Mouse (Mus musculus): Measurements from ENCODE around the gene Mga.

Gene Mga

GRCm38 (mm10) chr2:119987441-119987840, 90.4 kb downstream of the Mga start:
- no peak for DNase-seq (ENCODE audit: low read depth, low spot score)

- no peak for DNase-seq (ENCODE audit: low read depth, low spot score)
These were observed 91.9 kb downstream of the Mga start for GRCm38 (mm10) chr2:119988952-119989351.

- DNase-seq (ENCODE audit: low read depth, low spot score): no peak
These were observed 93.9 kb downstream of the Mga start for GRCm38 (mm10) chr2:119990881-119991280.

- DNase-seq (ENCODE audit: low read depth, low spot score): no peak
These were observed 95.3 kb downstream of the Mga start for GRCm38 (mm10) chr2:119992349-119992748.

- no peak for DNase-seq (ENCODE audit: low read depth, low spot score)
These were observed 96.5 kb downstream of the Mga start for GRCm38 (mm10) chr2:119993515-119993914.

GRCm38 (mm10) chr2:119994839-119995238, 97.8 kb downstream of the Mga start:
- DNase-seq (ENCODE audit: low read depth, low spot score): no peak

GRCm38 (mm10) chr2:119995391-119996281, 98.6 kb downstream of the Mga start:
- DNase-seq (ENCODE audit: low read depth, low spot score): no peak

GRCm38 (mm10) chr2:119997354-119997753, 100.3 kb downstream of the Mga start:
- DNase-seq (ENCODE audit: low read depth, low spot score): no peak

GRCm38 (mm10) chr2:119999731-120000130, 102.7 kb downstream of the Mga start:
- no peak for DNase-seq (ENCODE audit: low read depth, low spot score)

GRCm38 (mm10) chr2:120000882-120001584, 104.0 kb downstream of the Mga start:
- no peak for DNase-seq (ENCODE audit: low read depth, low spot score)

- no peak for DNase-seq (ENCODE audit: low read depth, low spot score)
These were observed 104.9 kb downstream of the Mga start for GRCm38 (mm10) chr2:120001956-120002355.

- no peak for DNase-seq (ENCODE audit: low read depth, low spot score)
These were observed 106.9 kb downstream of the Mga start for GRCm38 (mm10) chr2:120003970-120004369.

GRCm38 (mm10) chr2:120006696-120007095, 109.7 kb downstream of the Mga start:
- no peak for DNase-seq (ENCODE audit: low read depth, low spot score)

GRCm38 (mm10) chr2:120007680-120008210, 110.7 kb downstream of the Mga start:
- no peak for DNase-seq (ENCODE audit: low read depth, low spot score)

GRCm38 (mm10) chr2:120008672-120009071, 111.6 kb downstream of the Mga start:
- DNase-seq (ENCODE audit: low read depth, low spot score): no peak

GRCm38 (mm10) chr2:120011462-120012200, 114.6 kb downstream of the Mga start:
- DNase-seq (ENCODE audit: low read depth, low spot score): peak; percentile 66

- no peak for DNase-seq (ENCODE audit: low read depth, low spot score)
These were observed 115.9 kb downstream of the Mga start for GRCm38 (mm10) chr2:120012924-120013323.

- DNase-seq (ENCODE audit: low read depth, low spot score): no peak
These were observed 116.9 kb downstream of the Mga start for GRCm38 (mm10) chr2:120013831-120014486.

- DNase-seq (ENCODE audit: low read depth, low spot score): no peak
These were observed 118.9 kb downstream of the Mga start for GRCm38 (mm10) chr2:120015882-120016281.

GRCm38 (mm10) chr2:120017599-120017998, 120.6 kb downstream of the Mga start:
- DNase-seq (ENCODE audit: low read depth, low spot score): no peak
